19 mouse cellular contexts compared by ENCODE assay signal in genomic region chr3:79490102-79490501, GRCm38 (mm10).
"Had no signal": no experiment of that assay in that cellular context is flagged by ENCODE, and none has a peak within 500 bp of the region (broad histone marks: within the 10 kb centered on the region; RNA-seq: fewer than 3 reads in every experiment).

No protein-coding gene starts in this region.

- ATAC-seq: liver, postnatal 0 days had no signal

- H3K9me3 ChIP-seq: limb, embryonic 12.5 days; limb, embryonic 15.5 days had no signal

- H3K9ac ChIP-seq: limb, embryonic 12.5 days; limb, embryonic 15.5 days; liver, embryonic 14.5 days; liver, postnatal 0 days; lung, embryonic 14.5 days had no signal

- H3K4me1 ChIP-seq: limb, embryonic 12.5 days; limb, embryonic 15.5 days had no signal

- H3K4me3 ChIP-seq: left cerebral cortex, adult 2 months; limb, embryonic 12.5 days; limb, embryonic 15.5 days had no signal

- DNase-seq: kidney, adult 18-20 months; kidney, adult 9 months; kidney, postnatal 36 days; layer of hippocampus, postnatal 36 days; liver, postnatal 0 days; lung, embryonic 14.5 days; lung, postnatal 14 days; lung, postnatal 4 days; midbrain, embryonic 14.5 days; thymus, adult 2 months; thymus, postnatal 14 days; thymus, postnatal 4 days had no signal

- H3K27ac ChIP-seq: kidney, postnatal 0 days; left cerebral cortex, adult 2 months; limb, embryonic 12.5 days; limb, embryonic 15.5 days; liver, embryonic 14.5 days had no signal

- H3K4me2 ChIP-seq: limb, embryonic 12.5 days; limb, embryonic 15.5 days; liver, embryonic 11.5 days; lung, embryonic 14.5 days; midbrain, embryonic 11.5 days had no signal

- H3K27me3 ChIP-seq: limb, embryonic 12.5 days; limb, embryonic 15.5 days had no signal
